Mouse (Mus musculus) C2C12 (cell line): Measurements from ENCODE around the gene Pbx1.

ENCODE experiments used
- CEBPB ChIP-seq: IDR thresholded peaks from one replicate; pipeline ENCODE4 v1.6.1; 2011; ENCODE audit warnings: low read depth, mild to moderate bottlenecking, control low read depth, moderate library complexity
- CTCF ChIP-seq: IDR thresholded peaks from one replicate; pipeline ENCODE4 v1.5.1; 2011; ENCODE audit not compliant: control insufficient read depth, insufficient read depth, insufficient read length
- MAX ChIP-seq: IDR thresholded peaks from one replicate; pipeline ENCODE4 v1.6.1; 2011; ENCODE audit warnings: mild to moderate bottlenecking, control low read depth

- TF ChIP-seq CTCF: no peak
- no peak for TF ChIP-seq CEBPB
- no peak for TF ChIP-seq MAX
These were observed 112.4 kb downstream of the Pbx1 start for GRCm38 (mm10) chr1:168319695-168320094.
